Mouse (Mus musculus) embryonic stem cell, embryonic (primary cell): ENCODE results near the gene Ppp2r5d.

Experiments used
- CTCF ChIA-PET, 4 experiments: fragments of 300-600 bp in 2 of 4; fragments of 350-600 bp in 2 of 4; sonication (Branson Sonifier 250); formaldehyde crosslinking; loops; one replicate each; lab custom pipeline; 2022; ENCODE audit warnings: inconsistent platforms in 2 of 4; lab: Charles Lee
- POLR2A ChIA-PET, 4 experiments: fragments of 300-600 bp in 2 of 4; fragments of 350-600 bp in 2 of 4; sonication (Branson Sonifier 250); formaldehyde crosslinking; loops; one replicate each; lab custom pipeline; 2022; ENCODE audit warnings: antibody characterized with exemption in 4 of 4, inconsistent platforms in 1 of 4; lab: Charles Lee

The Ppp2r5d gene

DNA sequence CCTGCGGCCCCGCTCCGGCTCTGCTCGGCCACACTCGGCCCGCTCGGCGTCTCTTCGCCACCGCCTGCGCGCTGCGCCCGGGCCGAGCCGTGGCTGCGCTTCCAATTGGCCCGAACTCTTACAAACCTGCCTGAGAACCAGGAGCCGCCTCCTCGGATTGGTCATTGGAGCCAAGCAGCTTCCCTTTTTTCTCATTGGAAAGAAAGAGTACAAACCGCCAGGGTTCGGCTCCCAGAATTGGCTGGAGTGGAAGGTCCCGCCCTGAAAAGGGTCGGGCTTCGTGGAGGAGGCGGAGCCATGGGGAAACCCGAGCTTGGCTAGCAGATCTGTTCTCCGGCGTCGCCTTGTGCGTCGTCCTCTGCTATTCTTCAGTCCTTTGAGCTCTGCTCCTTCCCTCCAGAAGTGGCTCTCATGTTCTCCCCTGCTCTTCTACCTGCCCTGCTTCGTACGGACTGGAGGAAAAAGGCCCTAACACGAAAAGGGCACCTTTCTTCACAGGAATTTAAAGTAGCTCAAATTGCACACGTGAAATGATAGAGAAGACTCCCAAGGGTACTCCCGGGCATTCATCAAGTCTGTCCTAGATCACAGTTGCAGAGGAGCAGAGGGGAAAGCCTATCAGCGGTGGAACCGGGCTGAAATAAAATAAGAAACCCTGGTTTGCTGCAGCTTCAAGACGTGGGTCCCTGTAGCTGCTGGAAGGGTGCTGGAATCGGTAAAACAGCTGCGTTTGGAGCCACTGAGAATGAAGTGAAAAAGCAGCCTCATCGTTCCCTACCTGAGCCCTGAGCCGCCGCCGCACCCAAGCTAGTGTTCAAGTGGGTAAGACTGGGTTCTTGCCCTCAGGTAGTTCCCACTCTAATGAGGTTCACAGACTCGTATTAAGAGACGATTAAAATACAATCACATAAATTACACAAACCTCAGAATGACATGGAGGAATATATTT is at the start of gene Ppp2r5d:
Ppp2r5d (minus strand) TSS at position 225 of the 949 bp plus-strand sequence.
- POLR2A ChIA-PET, result interaction anchor here (0.5 to 18.7 kb wide), 119 partner anchors 8 to 1198 kb away, joined by 3 to 197 read pairs (median 4); partner anchors contain the start of genes Klhdc3 (in 3 of the 4), 2310039H08Rik (in 2 of the 4), Cnpy3 (in 2 of the 4) and Gnmt (in 2 of the 4)
- CTCF ChIA-PET, result interaction anchor here in 3 of 4 experiments (0.5 to 2.6 kb wide), 29 partner anchors 8 to 1148 kb away, joined by 3 to 40 read pairs (median 3); partner anchors contain the start of genes Cul9 (in 1 of the 3), Dnph1 (in 1 of the 3), Mea1 (in 1 of the 3) and Ptk7 (in 1 of the 3)

DNA sequence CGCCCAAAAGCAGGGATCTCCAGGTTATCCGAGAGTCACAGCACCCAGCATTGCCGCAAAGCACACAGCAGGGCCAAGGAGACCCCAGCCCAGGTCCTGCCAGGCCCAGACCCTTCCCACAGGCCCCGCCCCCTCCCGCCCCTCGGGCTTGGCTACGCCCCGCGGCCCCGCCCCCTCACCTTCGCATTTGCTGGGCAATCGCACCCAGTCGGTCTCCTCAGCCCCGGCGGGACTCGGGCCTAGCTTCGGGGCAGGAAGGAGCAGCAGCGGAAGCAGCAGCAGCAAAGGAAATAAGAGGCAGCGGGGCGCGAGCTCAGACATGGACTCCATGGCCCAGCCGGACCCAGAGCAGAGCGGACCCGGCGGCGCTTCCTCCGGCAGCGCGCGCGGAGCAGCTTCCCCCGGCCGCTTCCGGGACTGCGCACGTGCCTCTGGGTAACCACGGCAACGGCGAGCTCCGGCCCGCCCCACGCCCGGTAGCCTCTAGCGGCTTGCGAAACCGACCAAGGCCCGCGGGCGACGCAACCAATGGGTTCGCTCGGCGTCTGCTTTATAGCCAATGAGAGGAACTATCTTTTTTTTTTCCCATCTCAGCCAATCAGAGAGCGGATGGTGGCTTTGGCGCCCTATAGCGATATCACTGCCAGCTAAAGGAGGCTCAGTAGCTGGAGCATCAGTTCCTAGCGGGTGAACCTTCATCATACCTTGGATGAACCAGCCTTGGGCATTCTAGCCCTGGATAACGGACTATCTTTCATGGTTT is 47.1 kb upstream of the Ppp2r5d start, which contains the start of gene Cnpy3:
Cnpy3 (minus strand) TSS at position 421 of the 763 bp plus-strand sequence.
- CTCF ChIA-PET, result interaction anchor here (0.6 to 1.6 kb wide), 17 partner anchors 9 to 1963 kb away, joined by 3 to 16 read pairs (median 4); partner anchors contain the start of genes Rpl7l1 (in 1 of the 4) and Tbcc (in 1 of the 4)
- POLR2A ChIA-PET, result interaction anchor here (0.6 to 15.1 kb wide), 75 partner anchors 9 to 1165 kb away, joined by 3 to 235 read pairs (median 4); partner anchors contain the start of genes 2310039H08Rik (in 3 of the 4), Bicral (in 3 of the 4), Ptcra (in 3 of the 4) and Ppp2r5d (in 2 of the 4)

DNA sequence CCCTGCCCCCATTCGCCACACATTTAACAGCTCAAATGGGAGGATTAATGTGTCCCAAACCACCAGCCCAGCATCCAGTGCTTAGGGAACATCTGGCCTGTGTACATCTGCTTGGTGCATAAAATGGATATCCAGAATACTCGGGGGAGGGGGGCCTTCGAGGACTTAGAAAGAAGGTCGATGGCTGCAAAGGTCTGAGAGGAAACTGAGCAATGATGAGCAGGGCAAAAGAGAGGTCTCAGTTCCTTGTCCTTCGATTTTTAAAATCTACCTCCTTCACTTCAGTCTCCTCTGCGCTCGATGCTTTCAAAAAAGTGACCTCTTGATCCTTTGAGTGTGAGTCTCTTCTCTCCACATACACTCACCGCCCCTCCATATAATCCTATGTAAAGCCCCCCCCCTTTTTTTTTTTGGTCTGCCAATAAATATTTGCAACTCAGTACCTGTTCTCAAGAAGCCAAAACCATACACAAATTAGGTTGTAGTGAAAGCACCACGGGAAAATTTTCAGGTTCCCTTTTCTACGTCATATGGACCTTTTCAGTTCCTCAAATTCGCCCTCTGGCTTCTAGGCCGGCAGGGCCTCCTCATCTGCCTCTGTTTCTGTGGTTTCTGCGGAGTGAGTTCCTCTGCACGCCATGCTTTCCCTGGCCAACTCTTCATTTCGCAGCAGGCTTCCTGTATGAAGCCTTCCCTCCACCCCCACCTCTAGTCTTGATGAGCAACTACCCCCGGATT is 46.3 kb upstream of the Ppp2r5d start:
- POLR2A ChIA-PET, result interaction anchor here (0.7 to 15.1 kb wide), 58 partner anchors 8 to 1164 kb away, joined by 3 to 235 read pairs (median 6); partner anchors contain the start of genes 2310039H08Rik (in 3 of the 4), Ppp2r5d (in 2 of the 4), Ptcra (in 2 of the 4) and Rpl7l1 (in 2 of the 4)
- CTCF ChIA-PET, result interaction anchor here in 3 of 4 experiments (0.6 to 1.6 kb wide), 13 partner anchors 10 to 1225 kb away, joined by 3 to 16 read pairs (median 4); partner anchors contain the start of genes Rpl7l1 (in 1 of the 3) and Tbcc (in 1 of the 3)

GRCm38 (mm10) chr17:46750580-46750979 is 45.7 kb upstream of the Ppp2r5d start:
- POLR2A ChIA-PET, result interaction anchor here in 1 of 4 experiments (15.1 kb wide), 1 partner anchor 24 kb away, joined by 235 read pairs; the partner anchor contains the start of gene 2310039H08Rik
- CTCF ChIA-PET, result no interaction called here

DNA sequence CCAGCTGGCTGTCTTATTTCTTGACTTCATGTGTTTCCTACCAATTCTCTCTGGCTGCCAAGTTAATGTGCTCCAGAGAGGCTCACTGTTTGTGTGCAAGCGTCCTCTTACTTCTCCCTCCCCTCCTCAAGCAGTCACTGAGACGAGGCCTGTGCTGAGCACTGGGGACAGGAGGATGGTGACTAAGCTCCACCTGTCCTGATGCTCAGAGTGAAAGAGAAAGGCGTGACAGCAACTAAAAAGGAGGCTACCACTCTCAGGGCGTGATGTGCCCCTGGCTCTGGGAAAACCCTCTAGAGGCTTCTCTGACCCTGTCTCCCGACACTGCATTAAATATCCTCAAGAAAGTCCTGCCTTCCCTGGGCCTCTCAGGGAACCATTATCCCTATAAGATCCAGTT is 44.4 kb upstream of the Ppp2r5d start:
- ChIA-PET CTCF (no interaction called here), POLR2A (interaction anchor here in 1 of 4 experiments (1.5 to 2.5 kb wide), 2 partner anchors 23 to 141 kb away, joined by 10 to 11 read pairs; partner anchors contain the start of genes 2310039H08Rik and Tbcc)

GRCm38 (mm10) chr17:46747806-46748205 is 42.9 kb upstream of the Ppp2r5d start:
- ChIA-PET CTCF (interaction anchor here in 2 of 4 experiments (0.6 to 1.6 kb wide), 3 partner anchors 11 to 221 kb away, joined by 3 to 11 read pairs (median 5); no protein-coding TSS in a partner anchor), POLR2A (interaction anchor here in 2 of 4 experiments (0.7 to 2.5 kb wide), 5 partner anchors 12 to 100 kb away, joined by 3 to 11 read pairs (median 4); partner anchors contain the start of gene 2310039H08Rik (in 1 of the 2))

GRCm38 (mm10) chr17:46747234-46747633 is 42.3 kb upstream of the Ppp2r5d start:
- ChIA-PET POLR2A (interaction anchor here in 2 of 4 experiments (0.7 to 2.5 kb wide), 5 partner anchors 13 to 100 kb away, joined by 3 to 11 read pairs (median 4); partner anchors contain the start of gene 2310039H08Rik (in 1 of the 2)), CTCF (interaction anchor here in 2 of 4 experiments (0.6 to 1.6 kb wide), 3 partner anchors 11 to 220 kb away, joined by 3 to 11 read pairs (median 5); no protein-coding TSS in a partner anchor)

DNA sequence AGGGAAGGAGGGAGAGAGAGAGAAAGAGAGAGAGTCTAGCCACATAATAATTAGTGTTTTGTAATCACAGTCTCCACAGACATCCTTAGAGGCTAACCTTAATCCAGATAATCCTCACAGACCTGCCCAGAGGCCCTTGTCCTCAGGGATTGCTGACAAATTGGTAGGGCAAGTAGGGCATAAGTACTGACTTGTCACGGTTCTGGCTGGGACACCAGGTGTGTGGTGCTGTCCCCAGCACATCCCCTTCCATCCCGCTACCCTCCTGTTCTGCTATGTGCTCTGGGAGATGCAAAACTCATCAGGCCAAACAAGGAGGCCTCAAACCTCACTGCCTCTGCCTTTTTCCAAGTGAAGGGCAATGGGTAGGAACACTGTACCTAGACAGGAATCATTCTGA is 40.6 kb upstream of the Ppp2r5d start:
- POLR2A ChIA-PET, result no interaction called here
- CTCF ChIA-PET, result no interaction called here

DNA sequence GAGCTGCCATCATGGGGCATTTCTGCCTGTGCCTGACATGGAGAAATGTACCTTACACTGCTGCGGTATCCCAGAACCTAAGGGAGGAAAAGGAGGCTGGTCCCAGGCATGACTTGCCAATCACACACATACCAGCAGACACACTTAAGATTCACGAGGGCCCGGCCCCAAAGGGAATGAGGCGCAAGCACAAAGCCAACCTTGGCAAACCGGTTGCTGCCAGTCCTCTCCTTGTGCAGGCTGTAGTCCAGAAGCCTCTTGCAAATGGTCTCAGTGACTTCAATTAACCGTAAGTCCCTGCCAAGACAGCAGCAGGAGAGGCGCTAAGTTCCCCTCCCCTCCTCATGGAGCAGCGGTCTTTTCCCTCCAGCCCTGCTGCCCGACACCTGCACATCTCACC is 38.1 kb upstream of the Ppp2r5d start:
- POLR2A ChIA-PET, result interaction anchor here in 3 of 4 experiments (0.6 to 3.0 kb wide), 10 partner anchors 9 to 39 kb away, joined by 3 to 15 read pairs (median 4); partner anchors contain the start of genes Cnpy3 (in 3 of the 3), 2310039H08Rik (in 1 of the 3) and Rpl7l1 (in 1 of the 3)
- CTCF ChIA-PET, result interaction anchor here in 1 of 4 experiments (0.7 kb wide), 1 partner anchor 9 kb away, joined by 3 read pairs; the partner anchor contains the start of gene Cnpy3

DNA sequence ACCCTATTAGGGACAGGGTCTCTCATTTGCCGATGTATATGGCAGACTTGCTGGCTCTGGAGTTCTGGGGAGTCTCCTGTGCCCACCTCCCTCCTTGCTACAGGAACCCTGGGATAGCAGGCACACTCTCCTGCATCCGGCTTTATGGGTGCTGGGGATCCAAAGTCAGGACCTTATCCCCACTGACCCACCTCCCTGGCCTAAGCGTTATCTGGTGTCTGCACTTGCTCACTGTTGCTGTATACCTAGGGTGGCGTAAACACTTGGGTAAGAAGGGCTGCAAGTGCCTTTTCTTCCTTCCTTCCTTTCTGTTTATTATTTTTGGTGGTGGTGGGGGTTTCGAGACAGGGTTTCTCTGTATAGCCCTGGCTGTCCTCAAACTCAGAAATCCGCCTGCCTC is 36.4 kb upstream of the Ppp2r5d start:
- ChIA-PET CTCF (interaction anchor here in 1 of 4 experiments (0.9 kb wide), 1 partner anchor 10 kb away, joined by 5 read pairs; no protein-coding TSS in a partner anchor), POLR2A (interaction anchor here in 1 of 4 experiments (3.0 kb wide), 1 partner anchor 11 kb away, joined by 15 read pairs; the partner anchor contains the start of gene Cnpy3)

- CTCF ChIA-PET, result interaction anchor here (0.5 to 1.3 kb wide), 35 partner anchors 8 to 251 kb away, joined by 3 to 9 read pairs (median 4); partner anchors contain the start of genes 2310039H08Rik (in 2 of the 4), Cnpy3 (in 1 of the 4), Klhdc3 (in 1 of the 4) and Ppp2r5d (in 1 of the 4)
Measured at GRCm38 (mm10) chr17:46736160-46736559, 31.2 kb upstream of the Ppp2r5d start.

GRCm38 (mm10) chr17:46735287-46735686 is 30.4 kb upstream of the Ppp2r5d start:
- ChIA-PET POLR2A (interaction anchor here in 2 of 4 experiments (1.0 to 2.5 kb wide), 2 partner anchors 20 to 47 kb away, joined by 3 to 9 read pairs; partner anchors contain the start of gene Rpl7l1 (in 1 of the 2)), CTCF (interaction anchor here in 3 of 4 experiments (0.6 to 1.0 kb wide), 3 partner anchors 10 to 30 kb away, joined by 3 read pairs; partner anchors contain the start of gene Ppp2r5d (in 1 of the 3))

More at GRCm38 (mm10) chr17:46736160-46736559, 31.2 kb upstream of the Ppp2r5d start:
- POLR2A ChIA-PET, result interaction anchor here (0.5 to 1.9 kb wide), 23 partner anchors 8 to 773 kb away, joined by 3 to 9 read pairs (median 3); partner anchors contain the start of genes 2310039H08Rik (in 2 of the 4), Cnpy3 (in 2 of the 4), Tbcc (in 2 of the 4) and Bicral (in 1 of the 4)

GRCm38 (mm10) chr17:46734055-46734454 is 29.1 kb upstream of the Ppp2r5d start:
- POLR2A ChIA-PET, result interaction anchor here (0.8 to 2.5 kb wide), 11 partner anchors 9 to 157 kb away, joined by 3 to 9 read pairs (median 4); partner anchors contain the start of genes 2310039H08Rik (in 1 of the 4), Ppp2r5d (in 1 of the 4) and Rpl7l1 (in 1 of the 4)
- CTCF ChIA-PET, result interaction anchor here in 3 of 4 experiments (0.5 to 1.6 kb wide), 7 partner anchors 9 to 261 kb away, joined by 3 to 8 read pairs (median 3); no protein-coding TSS in a partner anchor

DNA sequence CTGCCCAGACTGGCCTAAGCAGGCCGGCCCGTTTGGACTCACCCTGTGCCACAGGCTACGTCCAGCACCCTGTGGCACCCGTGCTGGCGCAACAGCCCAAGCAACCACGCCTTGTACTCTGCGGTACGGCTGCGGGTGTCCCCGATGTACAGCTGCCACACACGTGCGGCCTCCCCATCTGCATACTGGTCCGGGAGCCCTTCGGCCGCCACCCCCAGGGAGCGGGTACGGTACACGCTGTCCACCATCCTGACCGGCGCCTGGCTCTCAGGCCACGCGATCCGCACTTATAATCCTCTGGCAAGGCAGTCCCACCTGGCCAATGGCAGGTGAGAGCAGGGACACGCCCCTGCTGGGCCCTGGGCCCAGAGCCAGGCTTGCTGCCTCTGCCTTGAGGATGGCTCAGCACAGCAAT is 24.0 kb upstream of the Ppp2r5d start, which contains the start of gene Gnmt:
Gnmt (minus strand) TSS at position 265 of the 415 bp plus-strand sequence.
- CTCF ChIA-PET, result interaction anchor here in 2 of 4 experiments (0.6 kb wide), 2 partner anchors 100 to 812 kb away, joined by 3 to 4 read pairs; partner anchors contain the start of gene Ptk7 (in 1 of the 2)
- POLR2A ChIA-PET, result interaction anchor here in 3 of 4 experiments (0.5 to 2.0 kb wide), 9 partner anchors 9 to 129 kb away, joined by 3 to 10 read pairs (median 5); partner anchors contain the start of genes 2310039H08Rik (in 2 of the 3), Ppp2r5d (in 2 of the 3) and Bicral (in 1 of the 3)
